Mouse (Mus musculus): ENCODE data around the gene Neu2. TPM values are rescaled to one million over a fixed set of nuclear protein-coding genes. Genes with fewer than 3 reads are reported as not detected.
A peak's percentile ranks its signal among the peaks of the same experiment; 100 is the strongest.

Gene Neu2
- polyA plus RNA-seq, 1 experiment from 2014 or later, result 2.2 TPM

- Histone ChIP-seq H3K27ac (replicated peaks) (no peak overlapping the region), H3K36me3 (ENCODE audit: control insufficient read depth, insufficient read depth, low read length) (no peaks in the 10 kb centered on the region), H3K9me3 (ENCODE audit: control insufficient read depth, low read length) (no peaks in the 10 kb centered on the region), H3K4me3 (ENCODE audit: low read depth, low read length) (no peak overlapping the region), H3K27me3 (ENCODE audit: control insufficient read depth, insufficient read depth, low read length) (peaks cover 3% of the 10 kb centered on the region; the same call in 1 of the 2 replicates), H3K4me2 (replicated peaks; ENCODE audit: low read depth) (no peak overlapping the region), H3K9ac (ENCODE audit: low read length) (no peak overlapping the region), H3K4me1 (replicated peaks; ENCODE audit: control insufficient read depth, insufficient read depth) (peaks cover 6% of the 10 kb centered on the region; the same call in 1 of the 2 replicates)
- 78% methylated on average over 6 of the region's 6 CpGs for WGBS
- ATAC-seq (ENCODE audit: low FRiP score, low TSS enrichment) (no peak), DNase-seq (ENCODE audit: low spot score) (no peak)
- TF ChIP-seq CTCF (IDR thresholded peaks at IDR 0.05; ENCODE audit: low read depth), result no peak
- TF ChIP-seq EP300 (optimal IDR thresholded peaks at IDR 0.05), result no peak
Measured at GRCm38 (mm10) chr1:87507857-87508256, 1.8 kb upstream of the Neu2 start.

DNA sequence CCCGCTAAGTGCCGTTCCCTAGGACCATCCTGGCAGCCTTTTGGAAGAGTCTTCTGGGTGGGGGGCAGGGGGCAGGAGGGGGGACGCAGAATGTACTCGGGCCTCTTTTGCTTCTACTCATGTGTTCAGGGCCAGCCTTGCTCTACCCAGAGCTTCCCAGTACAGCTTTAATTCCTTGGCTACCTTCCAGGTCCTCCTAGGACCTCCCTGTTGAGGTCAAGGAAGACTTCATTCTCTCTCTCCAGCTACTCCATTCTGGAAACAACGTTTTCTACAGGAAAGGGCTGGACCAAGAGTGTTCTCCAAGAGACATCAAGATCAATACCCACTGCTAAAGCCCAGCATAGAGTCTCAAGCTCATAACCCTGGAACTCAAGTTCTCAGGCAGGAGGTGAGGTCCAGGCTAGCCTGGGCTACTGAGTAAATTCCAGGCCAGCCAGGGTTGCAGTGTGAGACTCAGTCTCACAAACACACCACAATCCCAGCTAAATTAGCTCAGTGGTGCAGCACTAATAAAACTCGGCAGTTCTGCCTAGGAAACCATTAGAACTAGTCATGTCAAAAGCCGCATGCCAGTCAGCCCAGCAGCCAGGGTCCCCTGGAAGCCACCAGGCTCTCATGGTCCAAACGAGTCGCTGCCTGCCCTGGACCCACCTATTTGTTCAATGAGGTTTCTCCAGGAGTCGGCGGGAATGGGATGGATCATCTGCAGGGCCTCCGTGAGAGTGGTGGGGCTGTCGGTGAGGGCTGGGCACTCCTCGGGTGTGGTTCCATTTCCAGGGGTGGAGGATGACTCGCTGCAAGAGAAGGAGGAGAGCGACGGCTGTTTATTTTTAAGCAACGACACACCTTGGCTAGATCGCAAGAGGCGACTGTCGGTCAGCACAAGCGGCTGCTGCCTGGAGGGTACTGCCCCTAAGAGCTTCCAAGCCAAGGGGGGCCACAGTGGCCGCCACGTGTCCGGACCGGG lies 813 bp upstream of the Neu2 start:
- Histone ChIP-seq H3K4me3 (ENCODE audit: low read depth, low read length) (peak overlapping the region; percentile 60), H3K9ac (ENCODE audit: low read length) (peak overlapping the region; percentile 60), H3K4me2 (replicated peaks; ENCODE audit: low read depth) (peak overlapping the region; percentile 99), H3K36me3 (ENCODE audit: control insufficient read depth, insufficient read depth, low read length) (no peaks in the 10 kb centered on the region), H3K27ac (replicated peaks) (peak overlapping the region; percentile 67; the same call in 1 of the 2 replicates), H3K4me1 (replicated peaks; ENCODE audit: control insufficient read depth, insufficient read depth) (peaks cover 6% of the 10 kb centered on the region; the same call in 1 of the 2 replicates), H3K9me3 (ENCODE audit: control insufficient read depth, low read length) (no peaks in the 10 kb centered on the region), H3K27me3 (ENCODE audit: control insufficient read depth, insufficient read depth, low read length) (peaks cover 3% of the 10 kb centered on the region; the same call in 1 of the 2 replicates)
- ATAC-seq (ENCODE audit: low FRiP score, low TSS enrichment), result peak; percentile 54
- WGBS, result 20% methylated on average over 26 of the region's 26 CpGs
- no peak for DNase-seq (ENCODE audit: low spot score)
- TF ChIP-seq CTCF (IDR thresholded peaks at IDR 0.05; ENCODE audit: low read depth) (no peak), EP300 (optimal IDR thresholded peaks at IDR 0.05) (no peak)

DNA sequence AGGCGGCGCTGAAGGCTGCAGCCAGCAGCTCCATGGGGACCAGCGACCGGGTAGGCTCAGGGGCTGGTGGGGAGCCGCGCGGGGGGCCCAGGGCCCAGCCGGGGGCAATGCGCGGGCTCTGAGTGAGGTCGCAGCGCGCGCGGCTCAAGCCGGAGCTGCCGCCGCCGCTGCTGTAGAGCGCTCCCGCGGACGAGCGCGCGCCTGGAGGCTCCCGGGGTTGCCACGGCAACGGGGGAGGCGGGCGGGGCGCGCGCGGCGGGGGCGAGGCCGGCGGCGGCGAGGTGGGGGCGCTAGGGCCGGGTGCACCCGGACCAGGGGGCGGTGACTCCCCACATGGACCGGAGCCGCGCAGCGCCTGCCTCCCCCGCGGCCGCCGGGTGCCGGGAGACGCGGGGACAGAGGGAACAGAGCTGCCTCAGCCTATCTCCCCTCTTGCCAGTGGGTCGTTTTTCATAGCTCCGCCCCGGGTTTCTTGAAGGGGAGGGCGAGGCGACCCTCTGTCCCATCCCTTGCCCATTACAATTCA lies 540 bp downstream of the Neu2 start:
- Histone ChIP-seq H3K9me3 (ENCODE audit: control insufficient read depth, low read length) (no peaks in the 10 kb centered on the region), H3K9ac (ENCODE audit: low read length) (peak overlapping the region; percentile 60), H3K4me1 (replicated peaks; ENCODE audit: control insufficient read depth, insufficient read depth) (peaks cover 6% of the 10 kb centered on the region; the same call in 1 of the 2 replicates), H3K4me3 (ENCODE audit: low read depth, low read length) (peak overlapping the region; percentile 60), H3K27ac (replicated peaks) (no peak overlapping the region), H3K4me2 (replicated peaks; ENCODE audit: low read depth) (peak overlapping the region; percentile 99), H3K27me3 (ENCODE audit: control insufficient read depth, insufficient read depth, low read length) (peaks cover 3% of the 10 kb centered on the region; the same call in 1 of the 2 replicates), H3K36me3 (ENCODE audit: control insufficient read depth, insufficient read depth, low read length) (no peaks in the 10 kb centered on the region)
- ATAC-seq (ENCODE audit: low FRiP score, low TSS enrichment) (peak; percentile 72), DNase-seq (ENCODE audit: low spot score) (peak; percentile 63)
- WGBS, result under 1% methylated on average over 25 of the region's 61 CpGs
- TF ChIP-seq CTCF (IDR thresholded peaks at IDR 0.05; ENCODE audit: low read depth) (no peak), EP300 (optimal IDR thresholded peaks at IDR 0.05) (no peak)

DNA sequence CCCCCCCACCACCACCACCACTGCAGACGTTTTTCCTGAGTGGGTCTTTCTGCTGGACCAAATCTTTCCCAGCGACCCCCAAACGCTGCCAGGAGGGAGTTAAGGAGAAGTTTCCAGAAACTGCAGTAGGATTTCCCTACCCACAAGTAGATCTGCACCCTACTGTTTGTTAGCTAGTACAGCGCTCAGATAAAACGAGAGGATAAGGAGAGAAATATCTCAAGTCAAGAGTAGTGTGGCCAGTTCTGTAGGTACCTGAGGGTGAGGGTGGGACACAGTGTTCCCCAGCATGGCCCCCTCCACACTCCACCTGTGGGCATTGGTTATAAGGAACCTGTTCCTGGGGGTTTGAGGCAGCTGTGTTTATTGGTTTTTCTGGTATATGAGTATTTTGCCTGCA lies 1.2 kb downstream of the Neu2 start:
- peaks cover 3% of the 10 kb centered on the region; the same call in 1 of the 2 replicates for H3K27me3 ChIP-seq (ENCODE audit: control insufficient read depth, insufficient read depth, low read length)
- TF ChIP-seq EP300 (optimal IDR thresholded peaks at IDR 0.05), result no peak
- peak; percentile 15; the same call in 1 of the 2 replicates for TF ChIP-seq CTCF (IDR thresholded peaks at IDR 0.05; ENCODE audit: low read depth)
- no peaks in the 10 kb centered on the region for H3K9me3 ChIP-seq (ENCODE audit: control insufficient read depth, low read length)
- ATAC-seq (ENCODE audit: low FRiP score, low TSS enrichment) (no peak), DNase-seq (ENCODE audit: low spot score) (no peak)
- H3K4me2 ChIP-seq (replicated peaks; ENCODE audit: low read depth), result peak overlapping the region; percentile 99; the same call in 1 of the 2 replicates
- WGBS, result 9% methylated on average over 5 of the region's 5 CpGs
- H3K4me1 ChIP-seq (replicated peaks; ENCODE audit: control insufficient read depth, insufficient read depth), result peaks cover 6% of the 10 kb centered on the region; the same call in 1 of the 2 replicates
- H3K27ac ChIP-seq (replicated peaks), result no peak overlapping the region
- no peaks in the 10 kb centered on the region for H3K36me3 ChIP-seq (ENCODE audit: control insufficient read depth, insufficient read depth, low read length)
- H3K9ac ChIP-seq (ENCODE audit: low read length), result no peak overlapping the region
- H3K4me3 ChIP-seq (ENCODE audit: low read depth, low read length), result no peak overlapping the region

- TF ChIP-seq EP300 (optimal IDR thresholded peaks at IDR 0.05) (no peak), CTCF (IDR thresholded peaks at IDR 0.05; ENCODE audit: low read depth) (no peak)
- no peak overlapping the region for H3K4me2 ChIP-seq (replicated peaks; ENCODE audit: low read depth)
- DNase-seq (ENCODE audit: low spot score) (no peak), ATAC-seq (ENCODE audit: low FRiP score, low TSS enrichment) (no peak)
- H3K36me3 ChIP-seq (ENCODE audit: control insufficient read depth, insufficient read depth, low read length), result no peaks in the 10 kb centered on the region
- H3K4me3 ChIP-seq (ENCODE audit: low read depth, low read length), result no peak overlapping the region
- H3K27me3 ChIP-seq (ENCODE audit: control insufficient read depth, insufficient read depth, low read length), result no peaks in the 10 kb centered on the region
- H3K4me1 ChIP-seq (replicated peaks; ENCODE audit: control insufficient read depth, insufficient read depth), result no peaks in the 10 kb centered on the region
- H3K9me3 ChIP-seq (ENCODE audit: control insufficient read depth, low read length), result no peaks in the 10 kb centered on the region
- H3K27ac ChIP-seq (replicated peaks), result no peak overlapping the region
- no peak overlapping the region for H3K9ac ChIP-seq (ENCODE audit: low read length)
Measured at GRCm38 (mm10) chr1:87520467-87520866, 10.8 kb downstream of the Neu2 start.

Measured in stomach, postnatal 0 days (tissue).